Mouse (Mus musculus) kidney, postnatal 0 days (tissue): ENCODE results near the gene Bora. TPM values are rescaled to one million over a fixed set of nuclear protein-coding genes. Genes with fewer than 3 reads are reported as not detected.

Source experiments
- ATAC-seq: fragments of 200-750 bp; cut with Nextera tagmentation; replicated peaks from 2 replicates; pipeline ENCODE4 v1.8.0; 2017; ENCODE audit warnings: low read depth, moderate number of reproducible peaks, moderate TSS enrichment, moderate library complexity; ENCODE audit not compliant: low FRiP score
- DNase-seq: peaks from one replicate; pipeline ENCODE4 v3.0.0-alpha.2; 2016; ENCODE audit warnings: low spot score
- H3K27ac ChIP-seq: fragments of 300-500 bp; sonication (generic); 2 replicates; pipeline ENCODE4 v1.5.1; 2014; ENCODE audit warnings: mild to moderate bottlenecking
- H3K27me3 ChIP-seq: fragments of 300-500 bp; sonication (generic); 2 replicates; pipeline ENCODE4 v1.6.1; 2014; ENCODE audit warnings: low read length, mixed read lengths; ENCODE audit not compliant: insufficient read depth
- H3K36me3 ChIP-seq: fragments of 300-500 bp; sonication (generic); 2 replicates; pipeline ENCODE4 v1.6.1; 2014; ENCODE audit warnings: low read length, mixed read lengths; ENCODE audit not compliant: insufficient read depth
- H3K4me1 ChIP-seq: fragments of 300-500 bp; sonication (generic); replicated peaks from 2 replicates; pipeline ENCODE4 v1.6.1; 2014; ENCODE audit warnings: antibody characterized with exemption, low read length, mixed read lengths; ENCODE audit not compliant: insufficient read depth
- H3K4me2 ChIP-seq: fragments of 300-500 bp; sonication (generic); 2 replicates; pipeline ENCODE4 v1.6.1; 2014; ENCODE audit warnings: mild to moderate bottlenecking, low read length, moderate library complexity, mixed read lengths
- H3K4me3 ChIP-seq: fragments of 300-500 bp; sonication (generic); replicated peaks from 2 replicates; pipeline ENCODE4 v1.5.1; 2014; ENCODE audit warnings: low read depth, low read length
- H3K9ac ChIP-seq: fragments of 300-500 bp; sonication (generic); 2 replicates; pipeline ENCODE4 v1.6.1; 2014; ENCODE audit warnings: low read depth, low read length
- H3K9me3 ChIP-seq: fragments of 300-500 bp; sonication (generic); replicated peaks from 2 replicates; pipeline ENCODE4 v1.6.1; 2016; ENCODE audit warnings: low read length, inconsistent platforms, mixed read lengths
- CTCF ChIP-seq: IDR thresholded peaks from 2 replicates; pipeline ENCODE4 v1.5.1; 2016; ENCODE audit warnings: antibody characterized with exemption, low read depth, mild to moderate bottlenecking, moderate library complexity
- whole genome bisulfite sequencing: fragments of 180-500 bp; shearing (Covaris S2); extraction: QIAGEN DNeasy Blood & Tissue Kit; methylation state at CpG from one replicate; pipeline ENCODE4 v1.1.7; 2014; 5-methylcytosine and 5-hydroxymethylcytosine counted together
- polyA plus RNA-seq: library from polyadenylated mRNA; unstranded; fragments of >200 nt; fragmentation: Nextera tagmentation; extraction: Ambion mirVana; gene quantifications from 2 replicates; pipeline ENCODE4 v1.2.1, GENCODE M21; 2015

Gene Bora
- polyA plus RNA-seq, 1 experiment from 2014 or later = 26.4 TPM

DNA sequence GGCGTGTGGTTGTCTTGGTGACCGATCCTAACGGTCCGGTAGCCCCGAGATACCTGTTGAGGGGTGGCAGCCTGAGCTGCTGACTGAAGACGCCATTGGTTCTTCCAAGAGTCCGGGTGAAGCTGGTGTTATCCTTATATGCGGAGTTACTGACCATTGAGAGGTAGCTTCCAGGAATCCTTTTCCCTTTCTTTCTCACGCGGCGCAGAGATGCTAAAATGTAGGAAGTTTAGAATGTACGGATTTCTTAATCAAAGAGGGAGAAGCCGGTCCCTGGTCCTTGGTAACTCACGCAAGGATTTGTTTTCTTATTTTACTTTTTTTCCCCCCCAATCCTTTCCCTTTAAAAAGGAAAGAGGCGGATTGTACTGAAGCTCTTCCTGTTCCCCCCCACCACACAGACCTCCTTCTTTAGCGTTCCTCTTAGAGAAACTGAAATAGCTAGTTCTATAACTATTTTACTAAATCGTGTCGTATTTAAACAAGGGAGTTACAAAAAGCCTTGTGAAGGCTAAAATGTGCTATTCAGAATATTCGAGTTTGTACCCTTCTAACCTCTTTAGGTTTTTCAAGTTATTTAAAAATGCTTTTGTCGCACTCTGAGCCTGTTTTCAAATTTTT, 54.1 kb downstream of the Bora start:
- H3K9me3 ChIP-seq = no peaks in the 10 kb centered on the region
- H3K27ac ChIP-seq = 0 out of 2 replicates have a peak overlapping the region, but pooled peaks have one; percentile 36
- peak overlapping the region; percentile 63 for H3K4me3 ChIP-seq
- H3K36me3 ChIP-seq = peaks cover 31% of the 10 kb centered on the region
- TF ChIP-seq CTCF = no peak
- peak overlapping the region; percentile 66 for H3K4me2 ChIP-seq
- ATAC-seq (no peak), DNase-seq (peak; percentile 68)
- H3K27me3 ChIP-seq = no peaks in the 10 kb centered on the region
- no peaks in the 10 kb centered on the region for H3K4me1 ChIP-seq
- H3K9ac ChIP-seq = peak overlapping the region; percentile 59
- WGBS = 7% methylated on average over 20 of the region's 20 CpGs

DNA sequence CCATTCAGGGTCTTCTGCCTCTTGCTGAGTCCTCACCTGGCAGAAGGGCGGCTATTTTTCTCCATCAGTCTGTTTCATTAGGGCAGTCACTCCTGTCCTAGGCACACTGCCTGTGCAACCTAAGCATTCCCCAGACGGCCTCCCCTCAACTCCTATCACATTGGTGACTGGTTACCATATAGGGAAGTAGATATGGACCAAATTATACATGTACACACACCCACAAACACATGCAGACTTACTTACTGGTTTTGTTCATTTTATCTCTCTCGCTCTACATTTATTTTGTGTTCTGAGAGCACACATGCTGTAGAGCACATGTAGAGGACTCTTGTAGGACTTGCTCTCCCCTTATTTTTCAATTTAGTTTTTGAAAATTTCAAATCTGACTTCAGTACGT, 57.0 kb downstream of the Bora start:
- Histone ChIP-seq H3K27ac (no peak overlapping the region), H3K9me3 (no peaks in the 10 kb centered on the region), H3K9ac (no peak overlapping the region), H3K4me3 (no peak overlapping the region), H3K27me3 (no peaks in the 10 kb centered on the region), H3K4me2 (no peak overlapping the region), H3K4me1 (no peaks in the 10 kb centered on the region), H3K36me3 (peaks cover 27% of the 10 kb centered on the region)
- no peak for TF ChIP-seq CTCF
- WGBS = 94% methylated on average over 4 of the region's 4 CpGs
- no peak for ATAC-seq
- no peak for DNase-seq

DNA sequence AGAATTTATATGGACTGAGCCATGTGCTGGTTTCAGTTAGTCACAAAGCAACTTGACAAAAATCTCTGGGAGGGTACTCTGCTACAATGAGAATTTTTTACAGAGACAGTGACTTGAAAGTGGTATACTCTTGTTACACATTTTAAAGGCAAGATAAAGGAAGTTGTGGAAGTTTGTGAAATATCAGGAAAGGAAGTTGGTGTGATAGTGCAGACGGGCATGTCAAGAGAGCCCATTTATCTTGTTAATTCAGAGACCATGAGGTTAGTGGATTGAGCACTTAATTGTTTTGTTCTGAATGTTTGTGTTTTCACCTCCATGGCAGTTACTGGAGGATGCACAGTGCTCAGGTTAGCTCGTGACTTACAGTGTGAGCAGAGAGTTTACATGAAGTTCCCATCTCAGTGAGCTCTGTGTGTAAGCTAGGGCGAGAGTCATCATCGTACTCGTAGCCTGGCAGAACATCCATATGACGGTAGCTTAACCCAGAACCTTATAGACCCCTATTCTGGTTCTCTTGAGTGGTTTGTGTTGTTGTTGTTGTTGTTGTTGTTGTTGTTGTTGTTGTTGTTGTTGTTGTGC, 58.6 kb downstream of the Bora start:
- Histone ChIP-seq H3K27me3 (no peaks in the 10 kb centered on the region), H3K27ac (no peak overlapping the region), H3K36me3 (peaks cover 34% of the 10 kb centered on the region), H3K4me3 (no peak overlapping the region), H3K4me1 (no peaks in the 10 kb centered on the region), H3K9me3 (no peaks in the 10 kb centered on the region), H3K4me2 (no peak overlapping the region), H3K9ac (no peak overlapping the region)
- no peak for ATAC-seq
- TF ChIP-seq CTCF = no peak
- WGBS = 87% methylated on average over 6 of the region's 6 CpGs
- DNase-seq = no peak

DNA sequence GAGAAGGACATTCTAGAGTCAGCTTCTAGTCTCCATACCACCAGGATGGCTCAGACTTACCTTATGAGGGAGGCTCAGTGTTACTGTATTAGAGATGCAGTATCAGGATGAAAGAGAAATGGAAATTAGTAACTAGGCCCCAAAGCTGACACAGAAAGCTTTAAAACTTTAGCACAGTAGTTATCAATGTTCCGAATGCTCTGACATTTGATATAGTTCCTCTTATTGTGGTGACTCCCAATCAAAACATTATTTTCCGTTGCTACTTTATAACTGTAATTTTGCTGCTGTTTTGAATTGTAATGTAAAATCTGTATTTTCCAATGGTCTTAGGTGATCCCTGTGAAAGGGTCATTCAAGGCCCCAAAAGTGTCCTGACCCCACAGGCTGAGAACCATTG, 60.6 kb downstream of the Bora start:
- H3K4me3 ChIP-seq = no peak overlapping the region
- H3K36me3 ChIP-seq = peaks cover 36% of the 10 kb centered on the region
- H3K4me1 ChIP-seq = no peaks in the 10 kb centered on the region
- H3K27ac ChIP-seq = no peak overlapping the region
- no peaks in the 10 kb centered on the region for H3K9me3 ChIP-seq
- ATAC-seq = no peak
- no peak for TF ChIP-seq CTCF
- H3K4me2 ChIP-seq = no peak overlapping the region
- DNase-seq = no peak
- WGBS = 88% methylated on average over 2 of the region's 2 CpGs
- no peaks in the 10 kb centered on the region for H3K27me3 ChIP-seq
- no peak overlapping the region for H3K9ac ChIP-seq

DNA sequence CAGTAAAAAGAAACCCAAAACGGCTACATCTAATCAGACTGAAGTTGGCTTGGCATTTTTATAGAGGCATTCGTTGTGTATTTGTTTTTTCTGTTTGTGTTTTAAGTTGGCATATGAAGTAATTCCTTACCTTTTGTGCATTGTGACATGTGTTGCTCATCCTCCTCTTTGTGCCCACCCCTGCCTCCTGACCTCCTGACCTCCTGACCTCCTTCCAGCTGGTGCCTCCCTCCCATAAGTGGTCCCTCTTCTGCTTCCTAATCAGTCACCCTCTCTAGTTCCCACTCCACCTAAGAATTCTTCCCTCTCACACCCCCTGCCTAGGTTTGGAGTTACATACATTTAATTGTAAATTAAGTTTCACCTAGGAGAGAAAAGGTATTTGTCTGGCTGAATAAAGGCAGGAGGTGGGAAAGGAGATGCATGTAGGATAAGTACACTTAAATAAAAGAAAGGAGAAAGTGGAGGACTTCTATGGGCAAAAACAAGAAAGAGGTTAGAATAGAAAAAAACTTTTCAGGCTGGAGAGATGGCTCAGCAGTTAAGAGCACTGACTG, 61.7 kb downstream of the Bora start:
- Histone ChIP-seq H3K27me3 (no peaks in the 10 kb centered on the region), H3K36me3 (peaks cover 32% of the 10 kb centered on the region), H3K4me2 (no peak overlapping the region), H3K27ac (no peak overlapping the region), H3K9ac (no peak overlapping the region), H3K9me3 (no peaks in the 10 kb centered on the region), H3K4me1 (no peaks in the 10 kb centered on the region), H3K4me3 (no peak overlapping the region)
- 66% methylated on average over 2 of the region's 2 CpGs for WGBS
- no peak for TF ChIP-seq CTCF
- DNase-seq (no peak), ATAC-seq (no peak)

DNA sequence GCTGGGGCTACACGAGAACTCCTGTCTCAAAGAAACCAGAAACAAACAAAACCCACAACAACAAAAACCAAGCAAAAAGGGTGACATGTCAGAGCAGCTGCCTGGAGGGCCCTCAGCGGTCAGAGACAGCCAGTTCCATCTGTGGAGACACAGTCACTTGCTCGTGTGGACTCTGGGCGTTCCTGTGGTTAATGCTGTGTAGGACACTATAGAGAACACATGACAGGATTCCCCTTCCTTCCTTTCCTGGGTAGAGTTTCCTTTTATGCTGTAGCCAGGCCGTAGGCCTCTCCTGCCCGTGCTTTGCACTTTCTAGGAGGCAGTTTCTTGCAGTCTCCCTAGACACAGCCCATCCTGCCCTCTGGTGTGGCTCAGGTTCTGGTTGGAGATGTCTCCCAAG, 62.7 kb downstream of the Bora start:
- H3K4me3 ChIP-seq = no peak overlapping the region
- no peak overlapping the region for H3K4me2 ChIP-seq
- H3K9me3 ChIP-seq = no peaks in the 10 kb centered on the region
- no peaks in the 10 kb centered on the region for H3K27me3 ChIP-seq
- no peak overlapping the region for H3K9ac ChIP-seq
- H3K4me1 ChIP-seq = no peaks in the 10 kb centered on the region
- H3K36me3 ChIP-seq = peaks cover 29% of the 10 kb centered on the region
- WGBS = 85% methylated on average over 6 of the region's 6 CpGs
- no peak for TF ChIP-seq CTCF
- ATAC-seq (no peak), DNase-seq (no peak)
- H3K27ac ChIP-seq = no peak overlapping the region
